Mouse (Mus musculus): ENCODE measurements around the gene Mif4gd.

DNA sequence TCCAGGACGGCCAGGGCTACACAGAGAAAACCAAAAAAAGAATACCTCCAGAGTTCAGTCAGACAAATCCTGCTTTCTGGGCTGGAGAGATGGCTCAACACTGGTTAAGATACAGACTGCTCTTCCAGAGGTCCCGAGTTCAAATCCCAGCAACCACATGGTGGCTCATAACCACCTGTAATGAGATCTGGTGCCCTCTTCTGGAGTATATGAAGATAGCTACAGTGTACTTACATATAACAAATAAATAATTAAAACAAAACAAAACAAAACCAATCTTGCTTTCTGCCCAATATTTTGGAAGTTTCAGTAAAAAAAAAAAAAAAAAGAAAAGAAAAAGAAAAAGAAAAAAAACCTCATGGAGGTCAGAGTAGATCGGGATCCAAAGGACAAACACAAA lies 17.6 kb downstream of the Mif4gd start:
- TF ChIP-seq TAL1 (IDR thresholded peaks at IDR 0.05; ENCODE audit: low read length) (no peak), GATA1 (IDR thresholded peaks at IDR 0.05; ENCODE audit: low read length) (no peak)

All from erythroblast, embryonic 14.5 days (primary cell).